Mouse (Mus musculus) cerebellum, adult 2 months (tissue): ENCODE measurements around the gene Gm28729. TPM values are rescaled to one million over a fixed set of nuclear protein-coding genes. Genes with fewer than 3 reads are reported as not detected.
"Not testable (repeated sequence)": the region's sequence is repeated elsewhere in the genome, so short reads cannot be mapped to it uniquely, and the experiment has no call there.

ENCODE experiments used
- DNase-seq, 2 experiments: peaks; one replicate each; pipeline ENCODE4 v3.0.0; 2021
- H3K27ac ChIP-seq: fragments of 200-500 bp; 2 replicates; pipeline ENCODE4 v1.5.1; 2012; ENCODE audit warnings: low read length, control low read depth, inconsistent platforms; ENCODE audit not compliant: insufficient read depth
- H3K27me3 ChIP-seq: fragments of 200-500 bp; 2 replicates; pipeline ENCODE4 v1.6.1; 2012; ENCODE audit warnings: inconsistent platforms, mild to moderate bottlenecking, low read length, moderate library complexity; ENCODE audit not compliant: control insufficient read depth, insufficient read depth
- H3K4me1 ChIP-seq: fragments of 200-500 bp; 2 replicates; pipeline ENCODE4 v1.6.1; 2011; ENCODE audit warnings: low read length; ENCODE audit not compliant: control insufficient read depth, insufficient read depth
- H3K4me3 ChIP-seq: fragments of 200-500 bp; replicated peaks from 2 replicates; pipeline ENCODE3; 2011; ENCODE audit warnings: mild to moderate bottlenecking, low read depth, low read length, control low read depth; ENCODE audit not compliant: insufficient read depth
- CTCF ChIP-seq: fragments of 200-500 bp; IDR thresholded peaks from 2 replicates; pipeline ENCODE4 v1.5.1; 2011; ENCODE audit warnings: low read depth, mild to moderate bottlenecking, control low read depth, low read length, moderate library complexity, borderline replicate concordance; ENCODE audit not compliant: insufficient read depth
- POLR2A ChIP-seq: fragments of 200-500 bp; IDR thresholded peaks from 2 replicates; pipeline ENCODE4 v1.6.1; 2011; ENCODE audit warnings: low read length, control low read depth, borderline replicate concordance; ENCODE audit not compliant: insufficient read depth
- WGBS: fragments of 180-500 bp; shearing (Covaris S2); methylation state at CpG from one replicate; pipeline ENCODE4 v1.1.7; 2018; 5-methylcytosine and 5-hydroxymethylcytosine counted together
- polyA plus RNA-seq: library from polyadenylated mRNA; depleted of rRNA; stranded (reverse); fragments of >200 nt; gene quantifications from 2 replicates; pipeline ENCODE4 v1.2.3, GENCODE M21; 2012

Gm28729 gene
- polyA plus RNA-seq, 1 experiment = 0.21 TPM

GRCm38 (mm10) chr9:96532531-96532930 lies 7.5 kb upstream of the Gm28729 start:
- WGBS = 48% methylated on average over 4 of the region's 4 CpGs
- TF ChIP-seq POLR2A (no peak), CTCF (no peak)
- no peak overlapping the region for H3K4me3 ChIP-seq
- H3K4me1 ChIP-seq = peaks cover 3% of the 10 kb centered on the region; the same call in 1 of the 2 replicates
- no peaks in the 10 kb centered on the region for H3K27me3 ChIP-seq
- no peak overlapping the region for H3K27ac ChIP-seq
- DNase-seq = no peak

- H3K27ac ChIP-seq = no peak overlapping the region
- H3K4me1 ChIP-seq = peaks cover 3% of the 10 kb centered on the region; the same call in 1 of the 2 replicates
- TF ChIP-seq CTCF (no peak), POLR2A (no peak)
- H3K27me3 ChIP-seq = no peaks in the 10 kb centered on the region
- 17% methylated on average over 11 of the region's 11 CpGs for WGBS
- no peak overlapping the region for H3K4me3 ChIP-seq
- peak; percentile 25 to 42 for DNase-seq
Measured at GRCm38 (mm10) chr9:96530674-96531081, 5.6 kb upstream of the Gm28729 start.

DNA sequence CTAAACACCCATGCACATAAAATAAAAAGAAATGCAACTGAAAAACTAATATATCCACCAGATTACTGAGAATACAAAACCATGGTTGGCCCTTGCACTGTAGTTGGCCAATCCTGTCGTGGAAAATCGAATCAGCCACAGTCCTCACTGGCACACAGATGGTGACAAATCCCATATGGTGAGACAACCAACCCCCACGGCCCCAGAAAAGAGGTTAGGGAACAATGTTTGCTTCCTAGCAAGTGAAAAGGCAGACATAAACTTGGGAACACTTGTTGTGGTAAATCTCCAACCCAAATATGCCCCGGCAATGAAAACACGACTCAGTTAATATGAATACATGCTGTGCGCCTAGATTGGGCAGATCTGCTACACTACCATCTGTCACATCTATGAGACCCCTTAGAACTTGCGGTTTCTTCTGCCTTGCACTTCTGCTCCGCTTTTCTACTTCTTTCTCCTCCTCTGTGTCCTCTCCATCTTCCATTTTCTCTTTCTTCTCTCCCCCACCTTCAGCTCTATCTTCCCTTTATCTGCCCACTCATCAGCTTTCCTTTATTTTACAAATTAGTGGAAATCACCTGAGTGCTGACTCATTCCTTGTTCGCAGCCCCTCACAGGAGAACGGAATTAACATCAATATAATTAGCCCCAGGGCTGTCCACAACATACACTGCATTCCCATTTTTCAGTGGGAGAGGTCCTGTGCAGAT lies 5.1 kb upstream of the Gm28729 start:
- Histone ChIP-seq H3K27ac (no peak overlapping the region), H3K4me1 (peaks cover 3% of the 10 kb centered on the region; the same call in 1 of the 2 replicates), H3K27me3 (no peaks in the 10 kb centered on the region), H3K4me3 (no peak overlapping the region)
- TF ChIP-seq CTCF (no peak), POLR2A (no peak)
- WGBS = 18% methylated on average over 10 of the region's 10 CpGs
- peak; percentile 25 to 56 for DNase-seq

- Histone ChIP-seq H3K4me3 (no peak overlapping the region), H3K27ac (no peak overlapping the region), H3K4me1 (peaks cover 3% of the 10 kb centered on the region; the same call in 1 of the 2 replicates), H3K27me3 (no peaks in the 10 kb centered on the region)
- 94% methylated on average over 4 of the region's 4 CpGs for WGBS
- no peak for DNase-seq
- TF ChIP-seq POLR2A (no peak), CTCF (no peak)
Measured at GRCm38 (mm10) chr9:96526011-96526410, 947 bp upstream of the Gm28729 start.

DNA sequence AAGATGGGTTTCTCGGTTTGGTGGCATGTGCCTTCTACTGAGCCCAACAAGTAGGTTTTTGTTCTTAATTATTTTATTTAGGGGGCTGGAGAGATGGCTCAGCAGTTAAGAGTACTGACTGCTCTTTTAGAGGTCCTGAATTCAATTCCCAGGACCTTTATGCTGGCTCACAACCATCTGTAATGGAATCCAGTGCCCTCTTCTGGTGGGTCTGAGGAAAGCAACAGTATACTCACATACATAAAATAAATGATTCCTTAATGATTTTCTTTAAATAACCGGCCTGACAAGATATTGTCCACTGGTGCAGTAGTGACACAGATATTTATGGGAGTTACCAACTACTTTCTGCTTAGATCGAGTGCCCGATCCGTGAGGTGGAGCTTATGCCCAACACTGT lies 1.9 kb downstream of the Gm28729 start:
- H3K4me3 ChIP-seq = no peak overlapping the region

DNA sequence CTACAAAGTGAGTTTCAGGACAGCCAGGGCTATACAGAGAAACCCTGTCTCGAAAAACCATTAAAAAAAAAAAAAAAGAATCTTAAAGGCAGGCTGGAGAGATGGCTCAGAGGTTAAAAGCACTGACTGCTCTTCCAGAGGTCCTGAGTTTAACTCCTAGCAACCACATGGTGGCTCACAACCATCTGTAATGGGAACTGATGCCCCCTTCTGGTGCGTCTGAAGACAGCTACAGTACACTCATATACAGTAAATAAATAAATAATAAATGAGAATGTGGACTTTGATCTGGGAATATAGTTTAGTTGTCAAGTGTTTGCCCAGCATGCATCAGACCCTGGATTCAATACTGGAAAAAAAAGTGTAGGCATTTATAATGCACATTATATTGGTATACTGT lies 3.5 kb downstream of the Gm28729 start:
- H3K27ac ChIP-seq, H3K27me3 ChIP-seq, H3K4me3 ChIP-seq, DNase-seq, H3K4me1 ChIP-seq: not testable (repeated sequence)
- 77% methylated on average over 2 of the region's 2 CpGs for WGBS

More for the DNA sequence above, 1.9 kb downstream of the Gm28729 start:
- Histone ChIP-seq H3K27me3 (no peaks in the 10 kb centered on the region; the same call in 1 of the 2 replicates), H3K27ac (no peak overlapping the region), H3K4me1 (no peaks in the 10 kb centered on the region)
- 93% methylated on average over 5 of the region's 5 CpGs for WGBS
- DNase-seq = no peak
- no peak for TF ChIP-seq CTCF
- TF ChIP-seq POLR2A = no peak

GRCm38 (mm10) chr9:96517429-96517828 lies 7.6 kb downstream of the Gm28729 start:
- H3K4me3 ChIP-seq = no peak overlapping the region
- WGBS = 31% methylated on average over 4 of the region's 4 CpGs
- DNase-seq = no peak
- TF ChIP-seq CTCF (no peak), POLR2A (no peak)
- no peaks in the 10 kb centered on the region; the same call in 1 of the 2 replicates for H3K27me3 ChIP-seq
- H3K27ac ChIP-seq = no peak overlapping the region
- no peaks in the 10 kb centered on the region for H3K4me1 ChIP-seq

- Histone ChIP-seq H3K4me1 (no peaks in the 10 kb centered on the region), H3K4me3 (no peak overlapping the region), H3K27me3 (no peaks in the 10 kb centered on the region; the same call in 1 of the 2 replicates), H3K27ac (no peak overlapping the region)
- 79% methylated on average over 3 of the region's 3 CpGs for WGBS
- no peak for TF ChIP-seq POLR2A
- no peak for TF ChIP-seq CTCF
- DNase-seq = no peak
Measured at GRCm38 (mm10) chr9:96516806-96517205, 8.3 kb downstream of the Gm28729 start.
